15 mouse cellular contexts compared by ENCODE assay signal in the genomic region with DNA sequence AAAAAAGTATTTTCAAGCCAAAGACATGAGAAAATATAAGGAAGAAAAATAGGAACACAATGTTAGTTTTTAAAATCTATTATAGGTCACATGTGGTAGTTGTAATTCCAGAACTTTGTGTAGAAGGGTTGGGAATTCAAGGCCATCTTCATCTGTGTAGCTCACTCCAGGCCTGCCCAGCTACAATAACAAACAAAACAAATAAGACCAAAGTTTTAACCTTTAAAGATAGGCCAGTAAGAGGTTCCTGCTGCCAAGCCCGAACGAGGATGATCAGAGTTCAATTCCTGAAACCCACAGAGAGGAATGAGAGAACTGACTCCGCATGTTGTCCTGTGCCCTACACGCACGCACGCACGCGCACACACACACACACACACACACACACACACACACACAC.
"Had no signal": no experiment of that assay in that cellular context is flagged by ENCODE, and none has a peak within 500 bp of the region (broad histone marks: within the 10 kb centered on the region; RNA-seq: fewer than 3 reads in every experiment).

No protein-coding gene starts in this region.

- DNase-seq: retina, postnatal 1 day; right cerebral cortex, adult 18-20 months; right cerebral cortex, postnatal 14 days; right cerebral cortex, postnatal 25 days; right cerebral cortex, postnatal 4 days; spleen, adult 18-20 months; thymus, adult 18-20 months; thymus, adult 2 months; thymus, postnatal 14 days; thymus, postnatal 25 days; thymus, postnatal 36 days; thymus, postnatal 4 days had no signal

- H3K4me1 ChIP-seq: neural tube, embryonic 13.5 days; stomach, embryonic 15.5 days had no signal

- H3K27ac ChIP-seq: neural tube, embryonic 13.5 days; neural tube, embryonic 15.5 days; stomach, embryonic 15.5 days had no signal

- H3K36me3 ChIP-seq: neural tube, embryonic 13.5 days; neural tube, embryonic 15.5 days; stomach, embryonic 15.5 days had no signal

- H3K9ac ChIP-seq: neural tube, embryonic 13.5 days; neural tube, embryonic 15.5 days; stomach, embryonic 15.5 days had no signal

- H3K4me3 ChIP-seq: neural tube, embryonic 13.5 days; neural tube, embryonic 15.5 days; stomach, embryonic 15.5 days had no signal

- H3K27me3 ChIP-seq: neural tube, embryonic 13.5 days; neural tube, embryonic 15.5 days; stomach, embryonic 15.5 days had no signal
